Mouse (Mus musculus) B cell, adult 2 months (primary cell): ENCODE measurements around the gene Ltbp1.

ENCODE experiments used
- DNase-seq, 2 experiments: peaks; one replicate each; pipeline ENCODE4 v3.0.0; 2022

Gene Ltbp1

DNA sequence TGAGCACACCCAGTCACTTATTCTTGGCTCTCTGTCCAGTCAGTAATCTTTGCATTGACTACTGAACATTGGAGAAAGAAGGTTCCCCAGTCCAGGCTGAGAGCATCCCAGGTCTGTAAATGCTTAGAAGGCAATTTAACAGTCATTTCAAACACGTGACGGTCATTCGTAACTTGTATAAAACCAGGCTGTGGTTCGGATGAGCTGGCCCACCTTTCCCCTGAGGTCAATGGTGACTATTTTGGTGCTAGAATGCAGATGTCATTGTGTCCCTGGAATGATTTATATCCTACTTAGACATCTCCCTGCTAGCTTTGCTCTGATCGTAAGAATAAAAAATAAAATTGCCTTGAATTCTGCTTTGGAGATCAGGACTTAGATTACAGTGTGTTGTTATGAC is 63.9 kb downstream of the Ltbp1 start:
- DNase-seq, result no peak

- no peak for DNase-seq
Observed at GRCm38 (mm10) chr17:75071174-75071573, 65.8 kb downstream of the Ltbp1 start.

DNA sequence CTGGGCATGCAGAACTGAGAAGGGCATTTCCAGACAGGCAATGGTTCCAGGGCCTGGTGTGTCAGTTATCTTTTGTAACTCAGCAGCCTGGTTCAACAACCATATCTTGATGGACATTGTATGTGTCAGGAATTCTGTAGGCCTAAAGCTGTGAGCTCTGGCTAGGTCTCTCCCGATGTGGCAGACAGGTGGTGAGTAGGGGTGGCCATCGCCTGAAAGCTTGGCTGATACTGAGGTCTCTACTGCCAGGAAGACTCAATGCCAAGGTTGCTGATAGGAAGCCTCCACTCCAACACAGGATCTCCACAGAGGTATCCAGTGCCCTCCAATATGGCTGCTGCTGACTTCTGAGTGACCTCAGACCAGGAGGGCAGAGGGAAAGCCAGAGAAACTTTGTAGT is 66.4 kb downstream of the Ltbp1 start:
- DNase-seq, result no peak

DNA sequence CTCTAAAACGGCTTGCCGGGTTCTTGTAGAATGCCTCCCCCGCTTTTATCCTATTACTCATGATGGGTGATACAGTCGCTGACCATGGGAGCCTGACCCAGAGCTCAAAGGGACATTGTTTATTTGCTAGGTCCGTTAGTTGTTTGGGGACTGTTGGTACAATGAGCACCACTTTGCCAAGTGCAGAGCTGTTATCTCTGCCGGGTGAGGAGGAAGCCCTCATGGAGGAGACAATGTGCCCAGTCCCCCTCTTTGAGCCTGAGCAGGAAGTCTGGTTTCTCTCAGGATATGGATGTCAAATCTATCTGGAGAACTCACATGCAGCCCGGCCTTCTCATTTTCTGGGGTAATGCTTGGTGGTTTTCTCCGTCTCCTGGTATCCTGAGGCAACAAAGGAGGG is 68.5 kb downstream of the Ltbp1 start:
- DNase-seq, result no peak

DNA sequence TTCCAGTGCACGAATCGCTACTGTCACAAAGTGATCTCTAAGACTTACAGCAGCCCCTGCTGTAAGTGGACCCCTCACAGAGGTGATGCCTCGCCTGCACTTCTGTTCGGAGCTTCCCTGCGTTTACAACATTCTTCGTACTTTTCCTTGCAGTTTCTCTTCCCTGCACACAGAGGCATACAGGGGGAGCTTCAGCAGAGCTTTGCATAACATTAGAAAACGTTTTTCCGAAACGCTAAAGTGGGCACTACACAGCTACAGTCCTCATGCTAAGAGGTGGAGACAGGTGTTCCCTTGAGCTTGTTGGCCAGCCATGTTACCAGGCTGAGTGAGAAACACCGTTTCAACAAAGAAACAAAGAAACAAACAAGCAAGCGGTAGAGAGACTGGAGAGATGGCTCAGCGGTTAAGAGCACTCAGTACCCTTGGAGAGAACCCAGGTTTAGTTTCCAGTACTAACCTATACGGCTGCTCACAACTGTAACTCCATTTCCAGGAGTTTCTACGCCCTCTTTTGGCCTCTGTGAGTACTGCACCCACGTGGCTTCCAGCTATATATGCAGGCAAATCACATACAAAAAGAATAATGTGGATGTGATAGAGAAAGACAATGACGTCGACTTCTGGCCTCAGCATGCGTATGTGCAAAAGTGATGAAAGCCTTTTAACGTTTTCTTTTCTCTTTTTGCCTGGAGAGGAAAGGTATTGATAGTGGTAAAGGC is 69.8 kb downstream of the Ltbp1 start:
- peak in 1 of 2 experiments; percentile 2 for DNase-seq

DNA sequence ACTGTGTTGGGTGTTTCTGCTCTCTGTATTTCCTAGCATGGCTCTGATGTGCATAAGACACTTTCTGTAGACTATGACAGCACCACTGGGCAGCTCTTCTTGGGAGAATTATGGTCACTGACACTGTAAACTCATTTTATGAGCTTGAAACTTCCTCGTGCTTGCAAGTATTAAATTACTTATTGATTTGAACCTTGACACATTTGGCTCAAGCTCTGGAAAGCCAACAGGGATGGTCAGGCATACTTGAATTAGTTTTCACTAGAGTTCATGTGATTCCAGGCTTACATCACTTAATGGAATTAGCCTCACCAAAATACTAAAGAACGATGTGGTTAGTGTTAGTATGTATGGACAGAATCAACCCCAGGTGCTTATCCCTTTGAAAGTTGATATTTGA is 76.0 kb downstream of the Ltbp1 start:
- DNase-seq, result no peak

GRCm38 (mm10) chr17:75082449-75082848 is 77.1 kb downstream of the Ltbp1 start:
- DNase-seq, result no peak

DNA sequence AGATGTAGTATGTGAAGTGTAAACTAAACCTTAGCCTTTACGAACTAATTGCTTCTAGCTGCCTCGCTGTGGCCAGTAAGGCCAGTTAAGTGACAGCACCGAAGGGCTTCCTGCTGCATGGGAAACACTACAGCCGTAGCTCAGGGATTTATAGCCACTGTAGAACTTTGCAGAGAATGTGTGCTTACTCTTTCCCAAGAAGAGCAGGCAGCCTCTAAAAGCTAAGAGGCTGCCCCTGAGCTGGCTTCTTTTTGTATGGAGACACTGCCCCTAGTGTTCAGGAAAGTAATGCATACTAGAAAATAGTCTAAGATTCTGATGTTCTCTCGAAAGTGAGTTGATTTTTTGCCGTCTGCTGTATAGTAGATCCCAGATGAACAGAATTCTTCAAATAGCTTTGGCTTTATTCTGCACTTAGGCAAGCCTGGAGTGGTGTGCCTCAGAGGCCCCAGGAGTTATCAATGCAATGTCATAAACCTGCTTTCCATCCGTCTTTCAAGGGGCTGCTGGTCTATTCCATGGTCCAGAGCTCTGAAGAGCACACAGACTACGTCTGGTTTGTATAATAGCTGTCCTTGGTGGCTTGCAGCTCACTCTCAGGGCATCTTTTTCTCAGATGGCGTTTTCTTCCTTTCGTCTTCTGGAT is 82.1 kb downstream of the Ltbp1 start:
- DNase-seq, result no peak

GRCm38 (mm10) chr17:75088232-75088631 is 82.9 kb downstream of the Ltbp1 start:
- no peak for DNase-seq

DNA sequence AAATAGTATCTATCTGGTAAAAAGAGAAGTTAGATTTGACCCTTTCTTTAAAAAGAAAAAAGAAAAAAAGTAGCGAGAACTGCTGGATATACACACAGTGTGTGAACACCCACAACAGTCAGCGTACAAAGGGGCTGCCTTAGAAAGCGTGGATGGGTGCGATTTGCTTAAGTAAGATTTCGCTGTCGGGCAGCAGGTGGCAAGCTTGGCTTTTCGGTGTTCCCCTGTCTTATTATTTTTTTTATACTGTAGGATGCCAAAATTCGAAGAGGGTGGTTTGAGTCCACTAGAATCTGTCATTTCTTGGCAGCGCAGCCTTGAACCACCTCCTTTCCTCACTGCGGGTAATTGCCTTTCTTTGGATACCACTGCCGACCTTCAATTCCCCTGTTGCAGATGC is 83.4 kb downstream of the Ltbp1 start:
- DNase-seq, result no peak

DNA sequence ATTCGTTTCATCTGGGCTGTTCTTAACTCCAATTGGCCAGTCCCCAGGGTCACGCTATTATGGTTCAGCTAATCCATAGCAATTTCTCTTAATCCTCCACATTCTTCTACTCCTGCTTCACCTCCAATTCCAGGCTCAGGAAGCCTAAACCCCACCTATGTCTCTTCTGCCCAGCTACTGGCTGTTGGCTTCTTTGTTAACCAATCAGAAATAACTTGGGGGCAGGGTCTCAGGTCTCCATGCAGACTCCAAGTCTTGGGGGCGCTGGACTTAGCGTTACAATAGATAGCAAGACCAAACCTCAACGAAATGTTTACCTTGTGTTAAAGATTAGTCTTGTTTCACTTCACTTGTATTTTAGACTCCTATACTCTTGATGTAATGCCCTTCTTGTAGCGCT is 85.2 kb downstream of the Ltbp1 start:
- no peak for DNase-seq

DNA sequence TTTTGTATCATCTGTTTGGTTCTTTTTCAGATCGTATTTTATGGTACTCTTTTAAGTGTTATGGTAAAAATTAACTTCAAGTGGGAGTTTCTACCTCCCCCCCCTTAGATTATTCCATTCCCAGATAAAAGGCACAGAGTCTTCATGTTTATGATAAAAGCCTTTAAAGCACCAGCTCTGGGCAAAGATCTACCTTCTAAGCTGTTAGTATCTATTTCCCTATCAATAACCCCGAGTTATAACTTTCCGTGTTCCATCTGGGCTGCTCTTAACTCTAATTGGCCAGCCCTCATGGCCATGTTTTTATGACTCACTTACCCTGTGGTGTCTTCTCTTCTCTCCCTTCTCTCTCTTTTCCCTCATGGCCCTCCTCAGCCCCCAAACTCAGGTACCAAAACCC is 88.2 kb downstream of the Ltbp1 start:
- DNase-seq, result no peak

- DNase-seq, result no peak
Observed at GRCm38 (mm10) chr17:75094591-75094990, 89.2 kb downstream of the Ltbp1 start.

GRCm38 (mm10) chr17:75096727-75097126 is 91.4 kb downstream of the Ltbp1 start:
- no peak for DNase-seq

GRCm38 (mm10) chr17:75097367-75097766 is 92.0 kb downstream of the Ltbp1 start:
- no peak for DNase-seq

GRCm38 (mm10) chr17:75101215-75101614 is 95.8 kb downstream of the Ltbp1 start:
- no peak for DNase-seq

DNA sequence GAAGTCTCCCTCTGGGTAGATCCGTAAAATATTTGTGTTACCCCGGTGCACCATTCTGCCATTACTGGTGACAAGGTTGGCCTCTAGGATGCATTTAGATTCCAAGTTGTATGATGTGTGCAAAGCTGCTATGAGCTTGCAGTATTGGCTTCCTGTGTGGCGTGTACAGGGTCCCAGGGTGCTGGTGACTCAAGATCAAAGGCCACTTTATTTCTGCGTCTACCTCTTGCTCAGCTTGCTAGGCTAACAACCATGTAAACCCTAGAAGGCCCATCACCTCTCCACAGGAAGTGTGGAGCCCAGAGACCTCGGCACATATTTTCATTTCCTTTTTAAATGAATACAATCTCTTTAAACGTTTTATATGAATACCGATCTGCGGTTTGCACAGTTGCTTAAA is 96.6 kb downstream of the Ltbp1 start:
- DNase-seq, result no peak

- no peak for DNase-seq
Observed at GRCm38 (mm10) chr17:75107412-75107811, 102.0 kb downstream of the Ltbp1 start.

GRCm38 (mm10) chr17:75107879-75108278 is 102.5 kb downstream of the Ltbp1 start:
- DNase-seq, result no peak

DNA sequence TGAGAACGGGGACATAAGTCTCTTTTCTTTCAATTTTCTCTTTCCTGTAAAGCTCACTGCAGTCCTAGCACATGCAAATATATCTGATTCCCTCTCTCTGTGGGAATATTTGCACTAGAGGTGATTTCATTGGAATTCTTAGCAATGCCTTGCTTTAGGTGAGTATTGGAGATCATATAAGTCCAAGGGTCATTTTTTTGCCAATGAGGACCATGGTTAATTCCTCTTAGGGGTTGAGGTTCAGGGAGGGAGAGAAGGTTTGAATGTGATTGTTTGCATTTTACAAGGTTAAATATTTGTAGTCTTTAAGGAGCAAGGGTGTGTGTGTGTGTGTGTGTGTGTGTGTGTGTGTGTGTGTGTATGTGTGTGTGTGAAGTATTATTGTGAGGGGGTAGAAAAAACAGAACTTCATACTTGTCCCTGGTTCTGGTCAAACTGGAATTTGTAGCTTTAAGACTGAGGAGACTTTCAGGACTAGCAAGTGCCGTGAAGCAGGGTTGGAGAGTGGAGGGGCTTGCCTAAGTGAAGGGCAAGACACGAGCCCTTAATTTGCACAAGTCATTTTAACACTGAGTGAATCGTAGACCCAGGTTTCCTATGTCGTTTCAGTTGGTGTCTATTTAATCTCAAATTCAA is 103.8 kb downstream of the Ltbp1 start:
- no peak for DNase-seq

DNA sequence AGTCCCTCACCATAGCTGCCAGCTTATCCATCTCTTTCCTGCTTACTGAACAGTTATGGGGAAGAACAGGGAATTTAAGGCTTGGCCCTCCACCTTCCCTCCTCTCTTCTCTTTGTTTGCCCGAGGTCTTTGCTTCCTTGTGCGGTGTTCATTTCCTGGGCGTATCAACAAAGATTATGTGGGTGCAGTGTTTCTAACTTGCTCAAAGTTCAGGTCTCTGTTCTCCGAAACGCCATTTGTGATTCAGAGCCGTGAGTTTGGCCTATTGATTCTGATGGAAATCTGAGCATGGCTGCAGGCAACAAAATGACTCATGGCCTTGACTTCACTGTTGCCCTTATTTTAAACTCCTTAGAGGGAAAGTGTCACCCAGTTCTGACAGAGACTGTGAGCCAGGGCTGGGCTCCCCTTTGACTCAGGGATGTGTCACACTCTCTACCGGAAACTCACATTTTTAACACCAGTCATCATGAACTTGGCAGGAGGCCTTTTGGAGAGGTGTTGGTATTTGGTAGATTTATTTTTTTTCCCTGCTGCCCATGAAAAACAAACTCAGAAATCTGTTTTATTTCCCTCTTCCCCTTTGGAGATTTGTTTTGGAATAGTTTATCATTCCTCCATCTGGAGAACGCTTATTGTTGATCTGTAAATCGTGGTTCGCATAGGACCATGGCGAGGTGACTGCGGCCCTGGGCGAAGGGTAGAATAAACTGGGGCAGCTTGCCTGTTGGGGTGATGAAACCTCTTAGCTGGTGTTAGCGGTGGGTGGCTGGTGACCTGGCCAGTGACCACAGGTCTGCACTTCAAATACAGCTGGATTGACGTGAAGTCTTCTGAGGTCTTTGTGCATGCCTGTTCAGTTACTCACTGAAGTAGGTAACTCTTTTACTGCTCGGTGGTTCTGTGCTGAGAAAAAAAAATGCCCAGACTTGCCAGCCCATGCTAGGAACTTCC is 105.2 kb downstream of the Ltbp1 start:
- DNase-seq, result no peak

- no peak for DNase-seq
Observed at GRCm38 (mm10) chr17:75115594-75115993, 110.2 kb downstream of the Ltbp1 start.

DNA sequence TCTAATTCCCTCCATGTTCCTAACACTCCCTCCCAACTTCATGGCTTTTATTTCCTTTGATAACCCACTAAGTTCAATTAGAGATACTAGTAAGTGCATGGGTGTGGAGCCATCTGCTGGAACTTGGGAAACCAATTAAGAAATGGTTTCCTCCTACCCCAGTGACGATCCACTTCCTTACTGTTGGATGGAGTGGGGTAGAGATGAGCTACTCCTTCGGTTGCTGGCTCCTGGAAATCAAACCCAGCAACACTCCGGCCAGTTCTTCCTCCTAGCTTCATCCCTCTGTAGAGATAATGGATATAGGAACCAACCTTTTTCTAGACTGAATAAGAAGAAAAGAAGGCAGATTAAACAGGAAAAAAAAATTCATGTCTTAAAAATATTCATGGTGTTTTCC is 113.5 kb downstream of the Ltbp1 start:
- no peak for DNase-seq
